Mouse (Mus musculus): ENCODE measurements at regions not wholly inside any gene's neighbourhood (a gene's known extent, or its start where the extent isn't known, plus 50 kb on each side); places are given as distances from the start of the nearest gene placed in this dataset.

GRCm38 (mm10) chr5:73875847-73876246, 192.4 kb downstream of the Usp46 start:
- no peak for DNase-seq (ENCODE audit: low read depth)

- no peak for DNase-seq (ENCODE audit: low read depth)
These were observed 187.3 kb downstream of the Usp46 start for GRCm38 (mm10) chr5:73880936-73881335.

- DNase-seq (ENCODE audit: low read depth): peak; percentile 30
These were observed 186.3 kb downstream of the Usp46 start for GRCm38 (mm10) chr5:73881941-73882340.

GRCm38 (mm10) chr5:73884998-73885397, 183.2 kb downstream of the Usp46 start:
- no peak for DNase-seq (ENCODE audit: low read depth)

GRCm38 (mm10) chr5:73885691-73886090, 182.5 kb downstream of the Usp46 start:
- no peak for DNase-seq (ENCODE audit: low read depth)

GRCm38 (mm10) chr5:73887306-73887958, 180.8 kb downstream of the Usp46 start:
- no peak for DNase-seq (ENCODE audit: low read depth)

GRCm38 (mm10) chr5:73888391-73888790, 179.8 kb downstream of the Usp46 start:
- no peak for DNase-seq (ENCODE audit: low read depth)

- DNase-seq (ENCODE audit: low read depth): no peak
These were observed 178.9 kb downstream of the Usp46 start for GRCm38 (mm10) chr5:73889342-73889741.

GRCm38 (mm10) chr5:73890942-73891341, 177.3 kb downstream of the Usp46 start:
- DNase-seq (ENCODE audit: low read depth): no peak

GRCm38 (mm10) chr5:73891606-73892005, 176.6 kb downstream of the Usp46 start:
- DNase-seq (ENCODE audit: low read depth): no peak

- DNase-seq (ENCODE audit: low read depth): no peak
These were observed 175.6 kb downstream of the Usp46 start for GRCm38 (mm10) chr5:73892440-73893225.

- DNase-seq (ENCODE audit: low read depth): no peak
These were observed 173.0 kb downstream of the Usp46 start for GRCm38 (mm10) chr5:73895186-73895585.

GRCm38 (mm10) chr5:73896785-73897184, 171.4 kb downstream of the Usp46 start:
- no peak for DNase-seq (ENCODE audit: low read depth)

GRCm38 (mm10) chr5:73901651-73902050, 166.6 kb downstream of the Usp46 start:
- no peak for DNase-seq (ENCODE audit: low read depth)

GRCm38 (mm10) chr5:73902470-73903218, 165.6 kb downstream of the Usp46 start:
- DNase-seq (ENCODE audit: low read depth): peak; percentile 15

- DNase-seq (ENCODE audit: low read depth): no peak
These were observed 165.0 kb downstream of the Usp46 start for GRCm38 (mm10) chr5:73903219-73903570.

GRCm38 (mm10) chr5:73904146-73904811, 164.0 kb downstream of the Usp46 start:
- no peak for DNase-seq (ENCODE audit: low read depth)

GRCm38 (mm10) chr5:73912149-73912548, 156.1 kb downstream of the Usp46 start:
- no peak for DNase-seq (ENCODE audit: low read depth)

GRCm38 (mm10) chr5:73913116-73913515, 155.1 kb downstream of the Usp46 start:
- no peak for DNase-seq (ENCODE audit: low read depth)

- no peak for DNase-seq (ENCODE audit: low read depth)
These were observed 150.2 kb downstream of the Usp46 start for GRCm38 (mm10) chr5:73918011-73918410.

GRCm38 (mm10) chr5:73919936-73920335, 148.3 kb downstream of the Usp46 start:
- DNase-seq (ENCODE audit: low read depth): no peak

- no peak for DNase-seq (ENCODE audit: low read depth)
These were observed 140.7 kb downstream of the Usp46 start for GRCm38 (mm10) chr5:73927534-73927933.
